Mouse (Mus musculus) c-Kit-positive CD71-negative TER-119-negative erythroid progenitor cells, embryonic 14.5 days (primary cell): ENCODE results near the gene Foxf1.

ENCODE experiments used
- DNase-seq: peaks from one replicate; pipeline ENCODE4 v3.0.0-alpha.2; 2013; ENCODE audit warnings: low read depth

Gene Foxf1

GRCm38 (mm10) chr8:121115136-121115535 lies 30.9 kb downstream of the Foxf1 start:
- no peak for DNase-seq

GRCm38 (mm10) chr8:121115948-121116347 lies 31.8 kb downstream of the Foxf1 start, which contains the start of gene Foxc2:
Gene Foxc2 (plus strand): TSS chr8:121116171.
- no peak for DNase-seq

GRCm38 (mm10) chr8:121116591-121117185 lies 32.5 kb downstream of the Foxf1 start:
- DNase-seq: no peak

- no peak for DNase-seq
Observed at GRCm38 (mm10) chr8:121117186-121117651, 33.0 kb downstream of the Foxf1 start.

GRCm38 (mm10) chr8:121117906-121118305 lies 33.7 kb downstream of the Foxf1 start:
- DNase-seq: no peak

- no peak for DNase-seq
Observed at GRCm38 (mm10) chr8:121118634-121119420, 34.6 kb downstream of the Foxf1 start.

- no peak for DNase-seq
Observed at GRCm38 (mm10) chr8:121119635-121120455, 35.7 kb downstream of the Foxf1 start.

- no peak for DNase-seq
Observed at GRCm38 (mm10) chr8:121120456-121121419, 36.6 kb downstream of the Foxf1 start.

- DNase-seq: no peak
Observed at GRCm38 (mm10) chr8:121121704-121122103, 37.5 kb downstream of the Foxf1 start.

- DNase-seq: no peak
Observed at GRCm38 (mm10) chr8:121122368-121122767, 38.2 kb downstream of the Foxf1 start.

GRCm38 (mm10) chr8:121123113-121123512 lies 38.9 kb downstream of the Foxf1 start:
- DNase-seq: no peak

GRCm38 (mm10) chr8:121124547-121125239 lies 40.5 kb downstream of the Foxf1 start:
- no peak for DNase-seq

GRCm38 (mm10) chr8:121125311-121125876 lies 41.2 kb downstream of the Foxf1 start:
- DNase-seq: no peak

- no peak for DNase-seq
Observed at GRCm38 (mm10) chr8:121126191-121126590, 42.0 kb downstream of the Foxf1 start.

GRCm38 (mm10) chr8:121126694-121127093 lies 42.5 kb downstream of the Foxf1 start:
- no peak for DNase-seq

- DNase-seq: no peak
Observed at GRCm38 (mm10) chr8:121127291-121127701, 43.1 kb downstream of the Foxf1 start.

- DNase-seq: no peak
Observed at GRCm38 (mm10) chr8:121127756-121128375, 43.7 kb downstream of the Foxf1 start, which contains the start of gene Foxl1. Gene Foxl1 (plus strand): TSS chr8:121127940.

GRCm38 (mm10) chr8:121128531-121129264 lies 44.5 kb downstream of the Foxf1 start:
- DNase-seq: no peak
